Mouse (Mus musculus) cortical plate, adult 2 months (tissue): Measurements from ENCODE around the gene Mapk12.

ENCODE experiments used
- CTCF ChIP-seq: fragments of 200-500 bp; IDR thresholded peaks from 2 replicates; pipeline ENCODE4 v1.5.1; 2011; ENCODE audit warnings: mild to moderate bottlenecking, control low read depth, low read length; ENCODE audit not compliant: insufficient read depth; ENCODE audit errors: extremely low read depth
- POLR2A ChIP-seq: fragments of 200-500 bp; IDR thresholded peaks from 2 replicates; pipeline ENCODE4 v1.6.1; 2011; ENCODE audit warnings: mild to moderate bottlenecking, low read length, control low read depth; ENCODE audit not compliant: insufficient read depth; ENCODE audit errors: extremely low read depth

GRCm38 (mm10) chr15:89100823-89101222 is 39.7 kb downstream of the Mapk12 start:
- TF ChIP-seq CTCF (no peak), POLR2A (0 out of 2 replicates have a peak, but pooled peaks have one; percentile 6)
